Mouse (Mus musculus) left cerebral cortex, postnatal 4 days (tissue): ENCODE results near the gene Vps13d. TPM values are rescaled to one million over a fixed set of nuclear protein-coding genes. Genes with fewer than 3 reads are reported as not detected.
A peak's percentile ranks its signal among the peaks of the same experiment; 100 is the strongest.

Experiments used
- DNase-seq: peaks from one replicate; pipeline ENCODE4 v3.0.0-alpha.2; 2022
- intact Hi-C: fragments of 180-260 bp; cut with DNase I; formaldehyde crosslinking; loops from one replicate; pipeline ENCODE4 v1.15.1; 2025
- total RNA-seq, 2 experiments: library from RNA; stranded (reverse); gene quantifications; 2 replicates each; pipeline ENCODE4 v1.2.3; 2021

Vps13d gene
- total RNA-seq, 2 experiments from 2014 or later, result 50.3 to 51.0 TPM

DNA sequence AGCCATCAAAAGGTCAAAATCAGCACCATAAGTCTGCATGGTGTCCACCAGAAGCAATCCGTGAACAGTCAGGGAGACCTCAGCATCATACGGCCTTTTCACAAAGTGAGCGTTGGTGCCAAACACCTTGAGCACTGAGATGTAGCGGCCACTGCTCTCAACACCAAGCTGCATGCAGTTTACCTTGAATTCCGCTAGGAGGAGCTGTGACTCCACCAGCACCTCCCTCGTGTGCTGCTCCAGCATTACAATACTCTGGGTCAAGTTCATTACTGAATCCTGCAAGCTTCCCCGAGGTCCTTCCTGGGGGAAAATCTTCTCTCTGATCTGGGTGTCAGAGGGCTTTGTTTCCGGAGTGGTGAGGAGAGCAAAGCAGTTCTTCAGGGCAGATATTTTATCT, 38.8 kb downstream of the Vps13d start:
- intact Hi-C loops, result no loop called here
- DNase-seq, result peak; percentile 17

DNA sequence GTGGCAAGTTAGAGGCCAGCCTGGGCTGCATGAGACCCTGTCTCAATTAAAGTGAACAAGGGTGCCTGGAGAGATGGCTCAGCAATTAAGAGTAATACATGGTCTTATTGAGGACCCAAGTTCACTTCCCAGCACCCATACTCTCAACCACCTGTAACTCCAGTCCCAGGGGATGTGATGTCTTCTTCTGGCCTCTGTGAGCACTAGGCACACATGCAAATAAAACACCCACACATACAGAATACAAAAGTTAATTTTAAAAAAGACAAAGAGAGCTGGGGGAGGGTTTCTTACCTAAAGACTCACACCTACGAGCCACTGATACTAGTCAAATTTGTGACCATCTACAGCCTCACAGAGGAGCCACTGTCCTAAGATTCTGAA, 43.7 kb downstream of the Vps13d start:
- DNase-seq, result no peak
- intact Hi-C loops, result no loop called here

DNA sequence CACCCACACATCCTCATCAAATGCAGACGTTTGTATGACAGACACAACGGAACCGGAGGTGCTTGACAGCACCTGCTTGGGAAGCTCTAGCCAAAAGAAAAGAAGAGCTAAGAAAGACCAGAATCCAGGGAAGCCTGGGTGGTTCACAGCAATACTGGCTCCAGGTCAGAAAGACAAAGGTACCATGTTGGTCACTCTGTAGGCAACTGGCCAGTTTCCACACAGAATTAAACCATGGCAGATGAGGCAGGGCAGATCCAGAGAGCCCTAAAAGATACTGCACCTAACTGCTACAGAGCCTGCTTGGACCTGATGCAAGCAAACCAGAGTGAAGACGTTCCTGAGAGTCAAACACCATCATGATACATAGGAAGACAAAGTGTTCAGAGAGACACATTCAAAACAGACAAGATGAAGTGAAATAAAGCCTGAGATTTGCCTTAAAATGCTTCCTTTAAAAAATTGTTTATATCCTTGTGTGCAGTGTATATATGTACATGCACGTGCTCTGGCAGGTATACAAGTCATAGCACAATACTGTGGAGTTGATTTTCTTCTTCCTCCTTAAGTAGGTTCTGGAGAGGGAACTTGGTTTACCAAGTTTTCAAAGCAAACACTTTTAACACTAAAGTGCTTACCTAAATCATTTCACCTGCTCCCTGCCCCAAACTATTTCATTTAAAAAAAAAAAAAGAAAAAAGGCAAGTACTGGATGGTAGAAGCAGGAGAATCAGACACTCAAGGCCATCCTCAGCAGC, 44.3 kb downstream of the Vps13d start:
- intact Hi-C loops, result no loop called here

DNA sequence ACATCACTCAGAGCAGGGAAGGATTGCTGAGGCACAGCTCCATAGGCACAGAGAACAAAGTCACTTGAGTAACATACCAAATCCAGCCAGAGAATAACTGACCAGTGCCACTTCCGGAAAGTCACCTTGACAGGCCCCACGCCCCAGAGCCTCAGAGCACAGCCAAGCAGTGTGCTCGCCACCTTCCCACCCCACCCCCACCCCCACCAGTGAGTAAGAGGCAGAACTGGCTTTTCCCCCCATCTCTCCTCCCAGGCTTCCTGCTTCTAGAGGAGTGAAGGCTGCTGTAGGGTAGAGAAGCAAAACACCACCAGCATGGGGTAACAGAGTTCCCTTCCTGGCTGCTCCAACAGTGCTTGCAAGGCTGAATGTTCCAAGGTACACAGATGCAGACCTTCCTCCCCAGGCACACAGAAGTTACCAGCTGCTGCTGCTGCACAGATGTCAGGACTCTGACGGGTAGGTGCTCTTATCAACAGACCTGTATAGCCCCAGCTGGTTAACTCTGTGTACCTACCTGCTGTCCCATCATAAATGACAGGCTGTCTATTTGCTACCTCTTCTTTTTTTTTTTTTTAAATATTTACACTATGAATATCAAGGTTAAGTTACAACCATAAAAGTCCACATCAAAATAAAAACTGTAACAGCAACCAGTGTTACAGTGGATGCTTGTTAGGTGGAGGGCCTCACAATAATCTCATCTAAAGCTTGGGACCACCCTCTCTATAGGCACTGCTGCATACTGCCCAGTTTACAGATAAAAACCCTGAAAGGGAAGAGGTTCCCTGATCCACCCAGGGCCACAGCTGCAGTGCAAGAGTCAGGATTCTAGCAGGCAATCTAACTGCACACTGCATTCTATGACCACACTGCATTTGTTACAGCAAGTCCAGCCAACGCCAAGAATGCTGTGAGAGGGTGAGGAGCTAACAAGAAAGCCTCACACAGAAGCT, 47.5 kb downstream of the Vps13d start:
- no peak for DNase-seq
- intact Hi-C loops, result no loop called here

More for the DNA sequence above, 44.3 kb downstream of the Vps13d start:
- no peak for DNase-seq

DNA sequence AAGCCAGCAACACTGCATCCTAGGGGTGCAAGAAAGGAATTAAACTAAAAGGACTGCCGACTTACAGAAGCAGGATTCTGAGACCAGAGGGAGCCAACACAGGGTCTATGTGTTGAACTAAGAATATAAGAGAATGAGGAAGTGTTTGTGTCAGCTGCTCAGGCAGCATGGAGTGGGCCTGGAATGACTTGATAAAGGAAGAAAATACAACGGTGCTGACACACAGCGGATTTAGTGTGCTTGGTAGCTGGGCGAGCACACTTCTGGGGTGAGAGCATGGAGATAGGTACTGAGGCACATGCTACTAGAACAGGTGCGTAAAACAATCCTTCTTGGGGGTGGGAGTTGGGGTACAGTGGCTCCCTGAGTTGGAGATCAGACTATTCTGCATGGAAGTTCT, 51.3 kb downstream of the Vps13d start:
- DNase-seq, result no peak
- intact Hi-C loops, result no loop called here

DNA sequence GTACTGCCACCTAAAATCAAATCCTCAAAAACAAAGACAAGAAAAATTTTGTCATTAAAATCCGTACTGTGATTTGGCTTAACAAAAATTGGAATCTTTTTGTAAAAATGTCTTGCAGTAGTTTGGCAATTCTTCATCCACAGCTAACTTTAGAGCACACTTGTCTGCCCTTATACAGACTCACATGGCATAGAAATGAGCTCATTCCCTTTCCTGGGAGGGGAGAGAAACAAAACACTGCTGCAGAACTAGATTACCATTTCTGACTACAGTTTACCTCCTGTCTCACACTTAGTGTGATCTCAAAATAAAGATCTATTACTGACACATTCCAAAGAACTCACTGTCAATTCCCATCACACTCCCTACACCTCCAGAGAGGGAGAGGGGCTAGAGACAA, 58.1 kb downstream of the Vps13d start:
- no peak for DNase-seq
- intact Hi-C loops, result no loop called here

DNA sequence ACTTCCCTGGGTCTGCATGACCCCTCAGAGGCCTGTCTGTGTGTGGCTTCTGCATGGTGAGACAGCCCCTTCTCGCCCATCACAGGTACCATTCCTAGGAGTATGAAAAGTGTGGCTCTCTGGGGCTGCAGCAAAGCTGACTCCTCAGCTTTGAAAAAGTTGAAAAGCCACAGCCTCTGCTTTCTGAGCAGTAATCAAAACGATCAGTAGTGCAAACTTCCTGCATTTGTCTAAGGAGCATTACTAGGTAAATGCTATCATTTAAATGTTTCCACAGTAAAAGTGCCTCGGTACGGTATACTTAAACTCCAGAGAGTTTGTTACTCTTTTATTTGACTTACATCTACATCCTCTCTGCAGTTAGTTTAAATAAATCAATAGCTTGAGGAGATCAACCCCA, 59.3 kb downstream of the Vps13d start:
- intact Hi-C loops, result no loop called here
- DNase-seq, result no peak

DNA sequence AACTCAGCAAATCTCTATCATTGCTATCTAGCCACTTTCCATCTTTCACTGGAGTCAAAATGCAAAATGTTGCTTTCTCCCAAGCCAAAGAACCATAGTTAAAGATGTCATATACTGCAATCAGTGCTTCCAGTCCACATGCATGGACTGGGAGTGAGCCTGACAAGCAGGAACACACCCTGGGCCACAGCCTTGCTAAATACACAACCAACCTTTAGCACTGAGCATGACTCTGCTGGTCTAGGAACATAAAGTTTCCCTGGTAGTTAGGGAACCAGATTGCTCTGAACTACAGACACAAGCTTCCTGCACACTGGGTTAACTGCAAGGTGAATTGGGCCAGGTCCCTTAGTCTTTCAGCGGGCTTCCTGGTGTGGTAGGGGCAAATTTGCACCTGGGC, 64.0 kb downstream of the Vps13d start:
- intact Hi-C loops, result no loop called here
- DNase-seq, result no peak

DNA sequence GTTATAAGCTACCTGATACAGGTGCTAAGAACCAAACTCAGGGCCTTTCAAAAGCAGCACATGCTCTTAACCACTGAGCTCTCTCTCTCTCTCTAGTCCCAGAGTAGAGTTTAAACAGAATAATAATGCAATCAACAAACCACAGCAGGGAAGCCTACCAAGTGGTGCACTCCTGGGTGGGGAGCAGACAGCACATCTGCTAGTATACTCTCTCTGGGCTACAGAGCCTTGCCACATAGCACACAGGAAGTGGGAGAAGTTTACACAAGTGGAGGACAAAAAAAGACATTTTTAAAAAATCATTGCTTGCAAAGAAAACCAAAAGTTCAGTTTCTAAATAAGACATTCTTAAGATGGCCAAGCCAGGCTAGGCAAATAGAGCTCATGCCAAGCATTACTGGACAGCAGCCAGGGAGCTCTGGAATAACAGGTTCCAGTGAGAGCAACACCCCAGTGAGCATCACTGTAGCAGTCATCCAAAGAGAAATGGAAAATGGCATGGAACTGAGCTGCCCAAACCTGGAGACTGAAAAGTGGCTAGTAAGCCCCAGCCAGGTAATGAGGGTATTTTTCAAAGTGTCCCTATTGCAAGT, 64.8 kb downstream of the Vps13d start:
- peak; percentile 52 for DNase-seq
- intact Hi-C loops, result loop anchor here (10.0 kb wide), 1 partner anchor 235 kb away; the partner anchor contains the start of gene Dhrs3

DNA sequence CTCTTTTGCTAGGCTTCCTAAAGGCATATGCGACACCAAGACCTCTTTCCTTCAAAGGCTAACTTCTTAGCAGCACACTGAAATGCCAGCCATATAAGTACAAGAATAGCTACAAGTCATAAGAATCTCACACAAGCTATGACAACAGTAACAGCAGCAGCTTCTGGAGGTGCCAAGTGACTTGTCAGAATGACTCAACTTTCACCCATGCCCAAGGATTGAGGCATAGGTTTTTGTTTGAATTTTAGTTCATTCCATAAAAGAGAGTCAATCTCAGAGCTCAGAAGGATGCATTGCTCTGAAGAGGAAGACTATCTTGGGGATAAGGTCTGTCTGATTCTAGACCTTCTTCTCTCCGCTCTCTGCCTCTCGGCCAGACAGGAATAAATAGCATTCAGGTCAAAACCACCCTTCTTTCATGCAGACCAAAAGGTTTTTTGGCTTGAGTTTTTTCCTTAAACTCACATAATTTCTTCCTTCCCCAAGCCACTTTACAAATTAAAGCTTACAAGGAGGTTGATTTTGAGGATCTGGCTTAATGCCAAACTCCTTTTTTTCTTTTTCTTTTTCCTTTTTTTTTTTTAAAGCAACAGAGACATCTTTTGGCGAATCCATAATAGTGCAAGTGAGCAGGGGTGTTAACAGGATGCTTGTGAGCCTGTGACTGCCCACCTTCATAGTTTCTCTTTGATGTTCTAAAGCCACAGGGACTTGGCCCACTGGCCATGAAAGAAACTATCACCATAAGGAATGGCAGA, 69.2 kb downstream of the Vps13d start:
- DNase-seq, result no peak
- intact Hi-C loops, result loop anchor here (10.0 kb wide), 1 partner anchor 231 kb away; the partner anchor contains the start of gene Dhrs3

DNA sequence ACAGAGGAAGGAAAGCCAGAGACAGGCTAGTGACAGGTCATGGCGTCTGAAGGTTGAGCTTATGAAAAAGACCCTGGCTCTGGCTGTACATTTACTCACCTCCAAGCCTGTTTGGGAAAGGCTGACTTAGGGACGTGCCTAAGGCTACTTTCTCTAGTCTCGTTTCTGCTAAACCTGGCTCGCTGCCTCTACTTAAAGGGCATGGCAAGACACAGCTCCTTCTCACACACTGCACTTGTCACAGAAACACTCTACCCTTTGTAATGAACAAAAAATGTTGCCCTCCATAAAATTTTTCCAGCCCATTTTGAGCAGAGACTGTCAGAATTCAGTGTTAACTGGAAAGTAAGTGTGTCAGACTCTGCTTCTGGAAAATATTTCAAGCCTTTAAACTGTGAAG, 70.4 kb downstream of the Vps13d start:
- no peak for DNase-seq
- intact Hi-C loops, result loop anchor here (10.0 kb wide), 1 partner anchor 230 kb away; the partner anchor contains the start of gene Dhrs3

DNA sequence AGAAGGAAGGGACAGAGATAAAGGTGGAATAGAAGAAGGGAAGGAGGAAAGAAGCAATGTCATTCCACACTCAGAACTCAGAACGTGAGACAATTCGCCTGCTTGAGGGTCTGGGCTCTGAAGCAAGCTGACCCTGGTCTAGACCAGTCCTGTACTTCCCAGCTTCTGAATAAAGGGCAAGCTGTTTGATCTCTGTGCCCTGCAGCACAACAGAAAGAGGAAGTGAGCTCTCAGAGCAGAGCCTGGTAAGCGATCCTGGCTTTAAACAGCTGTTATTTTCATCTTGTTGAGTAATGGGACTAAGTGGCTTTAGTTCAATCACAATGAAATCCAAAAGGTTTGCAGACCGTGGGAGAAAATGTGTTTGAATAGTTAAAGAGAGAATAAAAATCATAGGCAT, 83.2 kb downstream of the Vps13d start:
- DNase-seq, result no peak
- intact Hi-C loops, result no loop called here

DNA sequence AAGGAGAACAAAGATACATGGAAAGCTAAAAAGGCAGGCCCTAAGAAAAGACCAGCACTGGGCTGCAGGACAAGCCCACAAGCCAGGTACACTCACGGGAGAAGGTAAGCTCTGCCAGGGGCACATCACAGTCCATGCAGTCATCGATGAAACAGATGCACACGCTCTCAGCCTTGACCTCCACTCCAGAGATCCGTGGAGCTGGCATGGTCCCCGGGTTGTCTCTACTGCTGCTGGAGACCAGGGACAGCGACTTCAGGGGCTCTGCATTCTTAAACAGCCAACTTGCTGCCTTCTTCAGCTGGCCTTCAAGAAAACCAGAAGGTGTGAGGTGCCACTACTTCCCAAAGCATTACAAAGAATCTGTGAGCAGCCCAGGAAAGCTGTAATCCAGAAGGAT, 84.1 kb downstream of the Vps13d start:
- no peak for DNase-seq
- intact Hi-C loops, result no loop called here

DNA sequence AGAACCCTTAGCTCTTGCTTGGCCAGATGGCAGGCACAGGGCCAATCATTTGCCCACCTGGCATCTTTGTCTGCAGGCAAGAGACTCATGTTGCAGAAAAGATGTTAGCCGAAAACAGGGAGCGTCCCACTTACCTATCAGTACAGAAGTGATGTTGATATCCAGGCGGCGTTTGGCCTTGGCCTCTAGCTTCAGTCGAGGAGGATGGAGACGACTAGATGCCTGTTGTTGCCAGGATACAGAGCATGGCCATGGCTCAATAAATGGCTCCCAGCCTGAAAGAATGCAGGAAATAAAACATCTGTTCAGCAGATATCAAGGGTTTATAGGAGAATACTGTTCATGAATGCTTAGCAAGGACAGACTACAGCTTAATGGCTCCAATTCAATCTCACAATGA, 88.0 kb downstream of the Vps13d start:
- intact Hi-C loops, result no loop called here
- DNase-seq, result no peak

DNA sequence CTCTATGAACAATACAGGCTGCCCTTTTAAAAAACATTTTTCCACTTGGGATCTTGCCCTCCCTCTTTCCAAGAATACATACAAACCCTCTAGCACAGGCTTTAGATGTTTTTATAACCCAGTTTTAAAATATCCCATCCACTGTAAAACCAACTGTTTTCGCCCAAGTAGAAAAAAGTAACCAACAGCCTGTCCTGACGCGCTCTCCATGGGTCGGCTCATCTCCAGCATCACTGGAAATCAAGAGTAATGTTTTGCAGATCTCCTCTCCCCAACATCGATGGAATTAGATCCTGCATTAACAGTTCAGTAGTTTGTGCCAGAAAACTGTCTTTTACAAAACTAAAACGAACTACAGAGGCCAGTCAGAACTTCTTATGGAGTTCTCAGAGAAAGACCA, 89.5 kb downstream of the Vps13d start:
- peak; percentile 17 for DNase-seq
- intact Hi-C loops, result no loop called here

DNA sequence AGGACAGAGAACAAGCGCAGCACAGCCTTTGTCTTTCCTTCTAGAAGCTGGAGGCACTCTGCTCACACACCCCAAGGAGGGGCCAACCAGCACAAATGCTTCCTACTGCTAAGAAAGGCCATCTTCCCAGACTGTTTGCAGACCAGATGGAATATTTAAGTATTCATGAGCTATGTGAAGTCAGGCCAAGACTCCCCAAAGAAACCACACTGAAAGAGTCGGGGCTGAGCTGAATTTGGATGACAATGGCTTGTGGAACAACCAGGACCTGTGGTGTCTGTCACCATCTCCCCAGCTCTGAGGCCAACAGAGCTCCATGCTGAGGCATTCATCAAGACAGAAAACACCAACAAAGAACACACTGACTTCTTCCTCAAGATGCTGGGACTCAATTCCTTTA, 89.9 kb downstream of the Vps13d start:
- peak; percentile 9 for DNase-seq
- intact Hi-C loops, result no loop called here

DNA sequence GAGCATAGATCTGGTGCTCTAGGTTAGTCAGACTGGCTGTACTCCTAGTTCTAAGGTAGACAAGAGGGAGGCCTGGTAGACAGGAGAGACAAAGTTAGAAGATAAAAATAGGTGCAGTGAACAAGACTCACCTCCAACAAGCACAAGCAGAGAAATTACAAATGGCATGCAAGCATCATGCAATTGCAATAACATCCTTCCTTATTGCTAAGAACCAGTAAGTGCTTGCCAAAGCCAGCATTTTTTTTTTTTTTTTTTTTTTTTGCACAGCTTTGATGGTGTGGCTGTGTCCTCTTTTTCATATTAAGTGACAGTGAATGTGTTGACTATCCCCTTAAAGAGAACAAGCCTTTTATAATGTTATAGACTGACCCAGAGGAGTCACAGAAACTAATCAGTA, 91.2 kb downstream of the Vps13d start:
- no peak for DNase-seq
- intact Hi-C loops, result no loop called here

DNA sequence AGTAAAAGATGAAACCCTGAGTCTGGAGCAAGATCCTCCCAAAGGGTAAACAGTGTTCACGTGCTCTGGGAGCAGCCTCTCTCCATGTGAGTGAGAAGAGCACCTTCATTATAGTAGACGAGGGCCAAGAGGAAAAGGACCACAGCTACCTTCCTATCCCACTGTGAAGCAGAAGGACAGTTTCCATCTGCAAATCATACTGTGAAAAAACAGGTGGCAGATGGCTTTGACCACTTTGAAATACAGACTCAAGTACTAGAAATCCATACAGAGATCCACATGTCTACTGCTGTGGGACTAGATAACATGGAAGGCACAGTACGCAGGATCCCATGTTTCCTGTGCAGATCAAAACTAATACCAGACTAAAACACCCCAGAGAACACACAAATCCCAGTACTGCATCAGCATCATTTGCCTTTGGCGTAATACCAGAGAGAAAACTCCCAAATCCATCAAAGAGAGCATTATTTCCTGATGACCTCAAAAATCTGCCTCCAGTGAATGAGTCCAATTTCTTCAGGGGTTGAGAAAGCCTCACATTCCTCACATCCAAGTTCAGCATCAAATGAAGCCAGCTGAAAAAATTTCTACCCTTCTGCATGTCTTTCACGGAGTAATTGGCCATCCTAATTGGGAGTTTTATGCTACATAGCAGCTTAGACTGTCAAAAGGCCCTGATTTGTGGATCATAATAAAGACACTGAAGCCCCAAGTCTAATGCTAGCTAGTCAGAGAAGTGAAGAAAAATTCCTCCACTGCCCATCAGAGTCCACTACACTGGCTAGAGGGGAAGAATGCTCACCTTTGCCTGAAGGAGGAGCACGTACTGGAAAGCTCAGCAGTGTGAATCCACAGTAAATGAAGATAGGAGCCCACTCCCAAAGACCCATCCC, 92.7 kb downstream of the Vps13d start:
- intact Hi-C loops, result no loop called here
- no peak for DNase-seq

DNA sequence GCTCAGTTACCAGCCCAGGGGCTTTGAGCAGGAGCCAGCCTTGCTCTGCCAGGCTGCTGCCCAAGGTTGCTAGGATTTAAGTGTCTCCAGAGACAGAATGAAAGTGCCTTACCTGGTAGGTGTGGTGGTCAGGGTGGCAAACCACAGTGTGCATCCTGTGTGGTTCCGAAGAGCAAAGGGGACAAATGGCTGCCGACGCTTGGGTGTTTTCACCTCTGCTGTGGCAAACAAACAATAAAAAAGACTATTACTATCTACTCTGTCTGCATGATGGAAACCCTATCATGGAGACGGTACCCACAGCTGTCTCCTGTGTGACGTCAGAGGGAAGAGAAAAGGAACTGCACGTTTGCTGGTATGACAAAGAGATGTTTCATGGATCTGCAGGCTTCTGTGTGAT, 95.0 kb downstream of the Vps13d start:
- intact Hi-C loops, result no loop called here
- no peak for DNase-seq

DNA sequence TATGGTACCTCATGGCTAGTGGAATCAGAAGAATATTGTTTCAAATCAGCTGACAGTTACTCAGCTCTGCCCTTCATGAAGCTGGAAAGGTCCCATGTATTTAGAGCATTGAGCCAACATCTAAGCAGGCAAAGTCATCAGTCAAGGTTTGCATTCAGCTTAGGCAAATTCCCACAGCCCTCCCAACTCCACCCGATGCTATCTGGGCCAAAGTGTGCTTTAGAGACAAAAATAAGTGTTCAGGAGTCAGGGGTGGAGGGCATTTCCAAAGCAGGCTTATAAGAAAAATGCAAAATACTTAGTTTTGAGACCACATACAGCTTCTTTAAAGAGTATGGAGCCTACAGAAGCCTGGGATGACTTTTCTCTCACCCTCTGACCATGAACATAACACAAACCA, 95.5 kb downstream of the Vps13d start:
- no peak for DNase-seq
- intact Hi-C loops, result no loop called here
